Mouse (Mus musculus): ENCODE data around the gene Fbxo46.

DNA sequence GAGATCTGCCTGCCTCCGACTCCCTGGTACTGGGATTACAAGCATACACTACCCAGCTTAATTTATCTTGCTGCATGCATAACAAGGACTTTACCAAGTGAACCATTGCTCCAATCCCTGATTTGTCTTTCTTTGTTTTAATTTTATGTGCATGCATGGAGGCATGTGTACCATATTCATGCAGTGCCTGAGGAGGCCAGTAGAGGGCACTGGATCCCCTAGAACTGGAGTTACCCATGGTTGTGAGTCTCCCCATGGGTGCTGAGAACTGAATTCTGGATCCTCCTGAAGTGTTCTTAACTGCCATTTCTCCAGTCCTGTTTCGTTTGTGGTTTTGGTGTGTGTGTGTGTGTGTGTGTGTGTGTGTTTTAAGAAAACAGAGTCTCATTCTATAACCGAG lies 47.3 kb downstream of the Fbxo46 start:
- no peak for TF ChIP-seq TCF12 (IDR thresholded peaks at IDR 0.05; ENCODE audit: insufficient read depth, poor library complexity, severe bottlenecking)
- TF ChIP-seq CEBPB (IDR thresholded peaks at IDR 0.05; ENCODE audit: insufficient read depth, poor library complexity, severe bottlenecking), result no peak
- no peak for TF ChIP-seq POLR2A (IDR thresholded peaks at IDR 0.05; ENCODE audit: insufficient read length, low read depth)
- no peak for TF ChIP-seq E2F4 (IDR thresholded peaks at IDR 0.05; ENCODE audit: insufficient read depth)
- TF ChIP-seq USF1 (IDR thresholded peaks at IDR 0.05; ENCODE audit: low read depth), result no peak
- TF ChIP-seq MYOD1 (IDR thresholded peaks at IDR 0.05; ENCODE audit: control insufficient read depth in 1 of 3, insufficient read length in 2 of 3, low read depth in 2 of 3), result no peak
- no peak for TF ChIP-seq MAX (IDR thresholded peaks at IDR 0.05; ENCODE audit: low read depth)
- no peak for TF ChIP-seq POLR2AphosphoS2 (IDR thresholded peaks at IDR 0.05; ENCODE audit: insufficient read length, low read depth)

Measured in myocyte (in vitro differentiated cells).